Mouse (Mus musculus) liver, embryonic 18 days (tissue): Measurements from ENCODE around the gene H2al1d. TPM values are rescaled to one million over a fixed set of nuclear protein-coding genes. Genes with fewer than 3 reads are reported as not detected.

Experiments
- polyA plus RNA-seq: library from polyadenylated mRNA; depleted of rRNA; stranded (reverse); fragments of >200 nt; gene quantifications from 2 replicates; pipeline ENCODE4 v1.2.3, GENCODE M21; 2012; rRNA removed

H2al1d gene
- not detected in 2 replicates for polyA plus RNA-seq

DNA sequence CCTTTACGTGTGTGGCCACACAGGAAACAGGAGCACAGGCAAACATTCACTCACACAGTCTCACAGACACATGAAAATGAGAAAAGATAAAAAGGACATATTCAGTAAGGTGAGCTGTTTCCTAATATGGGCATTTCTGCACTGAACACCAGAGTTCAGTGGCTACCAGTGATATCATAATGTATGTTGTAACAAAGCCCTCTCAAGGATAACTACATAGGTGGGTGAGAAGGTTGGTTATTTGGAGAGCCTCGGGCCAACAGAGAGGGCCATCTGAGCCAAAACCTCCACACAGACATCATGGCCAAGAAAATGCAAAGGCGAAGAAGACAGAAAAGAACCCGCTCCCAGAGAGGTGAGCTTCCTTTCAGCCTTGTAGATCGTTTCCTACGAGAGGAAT is at the start of gene H2al1d:
Gene H2al1d (plus strand): TSS at position 301 of the 400 bp plus-strand sequence.

DNA sequence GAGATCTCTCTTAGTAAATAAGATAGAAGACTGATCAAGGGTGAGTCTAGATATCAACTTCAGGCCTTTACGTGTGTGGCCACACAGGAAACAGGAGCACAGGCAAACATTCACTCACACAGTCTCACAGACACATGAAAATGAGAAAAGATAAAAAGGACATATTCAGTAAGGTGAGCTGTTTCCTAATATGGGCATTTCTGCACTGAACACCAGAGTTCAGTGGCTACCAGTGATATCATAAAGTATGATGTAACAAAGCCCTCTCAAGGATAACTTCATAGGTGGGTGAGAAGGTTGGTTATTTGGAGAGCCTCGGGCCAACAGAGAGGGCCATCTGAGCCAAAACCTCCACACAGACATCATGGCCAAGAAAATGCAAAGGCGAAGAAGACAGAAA is 9.7 kb upstream of the H2al1d start, which contains the start of gene H2al1a:
Gene H2al1a (plus strand): TSS at position 301 of the 400 bp plus-strand sequence.

DNA sequence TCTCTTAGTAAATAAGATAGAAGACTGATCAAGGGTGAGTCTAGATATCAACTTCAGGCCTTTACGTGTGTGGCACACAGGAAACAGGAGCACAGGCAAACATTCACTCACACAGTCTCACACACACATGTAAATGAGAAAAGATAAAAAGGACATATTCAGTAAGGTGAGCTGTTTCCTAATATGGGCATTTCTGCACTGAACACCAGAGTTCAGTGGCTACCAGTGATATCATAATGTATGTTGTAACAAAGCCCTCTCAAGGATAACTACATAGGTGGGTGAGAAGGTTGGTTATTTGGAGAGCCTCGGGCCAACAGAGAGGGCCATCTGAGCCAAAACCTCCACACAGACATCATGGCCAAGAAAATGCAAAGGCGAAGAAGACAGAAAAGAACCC is 6.5 kb upstream of the H2al1d start, which contains the start of gene H2al1b:
Gene H2al1b (plus strand): TSS at position 301 of the 400 bp plus-strand sequence.

DNA sequence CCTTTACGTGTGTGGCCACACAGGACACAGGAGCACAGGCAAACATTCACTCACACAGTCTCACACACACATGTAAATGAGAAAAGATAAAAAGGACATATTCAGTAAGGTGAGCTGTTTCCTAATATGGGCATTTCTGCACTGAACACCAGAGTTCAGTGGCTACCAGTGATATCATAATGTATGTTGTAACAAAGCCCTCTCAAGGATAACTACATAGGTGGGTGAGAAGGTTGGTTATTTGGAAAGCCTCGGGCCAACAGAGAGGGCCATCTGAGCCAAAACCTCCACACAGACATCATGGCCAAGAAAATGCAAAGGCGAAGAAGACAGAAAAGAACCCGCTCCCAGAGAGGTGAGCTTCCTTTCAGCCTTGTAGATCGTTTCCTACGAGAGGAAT is 3.3 kb upstream of the H2al1d start, which contains the start of gene H2al1c:
Gene H2al1c (plus strand): TSS at position 301 of the 400 bp plus-strand sequence.

DNA sequence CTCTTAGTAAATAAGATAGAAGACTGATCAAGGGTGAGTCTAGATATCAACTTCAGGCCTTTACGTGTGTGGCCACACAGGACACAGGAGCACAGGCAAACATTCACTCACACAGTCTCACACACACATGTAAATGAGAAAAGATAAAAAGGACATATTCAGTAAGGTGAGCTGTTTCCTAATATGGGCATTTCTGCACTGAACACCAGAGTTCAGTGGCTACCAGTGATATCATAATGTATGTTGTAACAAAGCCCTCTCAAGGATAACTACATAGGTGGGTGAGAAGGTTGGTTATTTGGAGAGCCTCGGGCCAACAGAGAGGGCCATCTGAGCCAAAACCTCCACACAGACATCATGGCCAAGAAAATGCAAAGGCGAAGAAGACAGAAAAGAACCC is 3.0 kb downstream of the H2al1d start, which contains the start of gene H2al1e:
Gene H2al1e (plus strand): TSS at position 301 of the 400 bp plus-strand sequence.

DNA sequence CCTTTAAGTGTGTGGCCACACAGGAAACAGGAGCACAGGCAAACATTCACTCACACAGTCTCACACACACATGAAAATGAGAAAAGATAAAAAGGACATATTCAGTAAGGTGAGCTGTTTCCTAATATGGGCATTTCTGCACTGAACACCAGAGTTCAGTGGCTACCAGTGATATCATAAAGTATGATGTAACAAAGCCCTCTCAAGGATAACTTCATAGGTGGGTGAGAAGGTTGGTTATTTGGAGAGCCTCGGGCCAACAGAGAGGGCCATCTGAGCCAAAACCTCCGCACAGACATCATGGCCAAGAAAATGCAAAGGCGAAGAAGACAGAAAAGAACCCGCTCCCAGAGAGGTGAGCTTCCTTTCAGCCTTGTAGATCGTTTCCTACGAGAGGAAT is 6.2 kb downstream of the H2al1d start, which contains the start of gene H2al1f:
Gene H2al1f (plus strand): TSS at position 301 of the 400 bp plus-strand sequence.

DNA sequence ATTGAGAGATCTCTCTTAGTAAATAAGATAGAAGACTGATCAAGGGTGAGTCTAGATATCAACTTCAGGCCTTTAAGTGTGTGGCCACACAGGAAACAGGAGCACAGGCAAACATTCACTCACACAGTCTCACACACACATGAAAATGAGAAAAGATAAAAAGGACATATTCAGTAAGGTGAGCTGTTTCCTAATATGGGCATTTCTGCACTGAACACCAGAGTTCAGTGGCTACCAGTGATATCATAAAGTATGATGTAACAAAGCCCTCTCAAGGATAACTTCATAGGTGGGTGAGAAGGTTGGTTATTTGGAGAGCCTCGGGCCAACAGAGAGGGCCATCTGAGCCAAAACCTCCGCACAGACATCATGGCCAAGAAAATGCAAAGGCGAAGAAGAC is 9.3 kb downstream of the H2al1d start, which contains the start of gene H2al1g:
Gene H2al1g (plus strand): TSS at position 301 of the 400 bp plus-strand sequence.

DNA sequence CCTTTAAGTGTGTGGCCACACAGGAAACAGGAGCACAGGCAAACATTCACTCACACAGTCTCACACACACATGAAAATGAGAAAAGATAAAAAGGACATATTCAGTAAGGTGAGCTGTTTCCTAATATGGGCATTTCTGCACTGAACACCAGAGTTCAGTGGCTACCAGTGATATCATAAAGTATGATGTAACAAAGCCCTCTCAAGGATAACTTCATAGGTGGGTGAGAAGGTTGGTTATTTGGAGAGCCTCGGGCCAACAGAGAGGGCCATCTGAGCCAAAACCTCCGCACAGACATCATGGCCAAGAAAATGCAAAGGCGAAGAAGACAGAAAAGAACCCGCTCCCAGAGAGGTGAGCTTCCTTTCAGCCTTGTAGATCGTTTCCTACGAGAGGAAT is 12.6 kb downstream of the H2al1d start, which contains the start of gene H2al1h:
Gene H2al1h (plus strand): TSS at position 301 of the 400 bp plus-strand sequence.

DNA sequence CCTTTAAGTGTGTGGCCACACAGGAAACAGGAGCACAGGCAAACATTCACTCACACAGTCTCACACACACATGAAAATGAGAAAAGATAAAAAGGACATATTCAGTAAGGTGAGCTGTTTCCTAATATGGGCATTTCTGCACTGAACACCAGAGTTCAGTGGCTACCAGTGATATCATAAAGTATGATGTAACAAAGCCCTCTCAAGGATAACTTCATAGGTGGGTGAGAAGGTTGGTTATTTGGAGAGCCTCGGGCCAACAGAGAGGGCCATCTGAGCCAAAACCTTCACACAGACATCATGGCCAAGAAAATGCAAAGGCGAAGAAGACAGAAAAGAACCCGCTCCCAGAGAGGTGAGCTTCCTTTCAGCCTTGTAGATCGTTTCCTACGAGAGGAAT is 15.7 kb downstream of the H2al1d start, which contains the start of gene H2al1i:
Gene H2al1i (plus strand): TSS at position 301 of the 400 bp plus-strand sequence.

DNA sequence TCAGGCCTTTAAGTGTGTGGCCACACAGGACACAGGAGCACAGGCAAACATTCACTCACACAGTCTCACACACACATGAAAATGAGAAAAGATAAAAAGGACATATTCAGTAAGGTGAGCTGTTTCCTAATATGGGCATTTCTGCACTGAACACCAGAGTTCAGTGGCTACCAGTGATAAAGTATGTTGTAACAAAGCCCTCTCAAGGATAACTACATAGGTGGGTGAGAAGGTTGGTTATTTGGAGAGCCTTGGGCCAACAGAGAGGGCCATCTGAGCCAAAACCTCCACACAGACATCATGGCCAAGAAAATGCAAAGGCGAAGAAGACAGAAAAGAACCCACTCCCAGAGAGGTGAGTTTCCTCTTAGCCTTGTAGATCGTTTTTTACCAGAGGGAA is 18.9 kb downstream of the H2al1d start, which contains the start of gene H2al1j:
Gene H2al1j (plus strand): TSS at position 301 of the 400 bp plus-strand sequence.

Other genes with a start within 250 kb of the H2al1d start
- gene H2al1a, start 9.6 kb upstream of the H2al1d start, polyA plus RNA-seq = not detected in 2 replicates
- gene H2al1b, start 6.4 kb upstream of the H2al1d start, polyA plus RNA-seq = not detected in 2 replicates
- gene H2al1c, start 3.2 kb upstream of the H2al1d start, polyA plus RNA-seq = not detected in 2 replicates
- gene H2al1e, start 3.1 kb downstream of the H2al1d start, polyA plus RNA-seq = not detected in 2 replicates
- gene H2al1f, start 6.3 kb downstream of the H2al1d start, polyA plus RNA-seq = not detected in 2 replicates
- not detected in 2 replicates for gene H2al1g, start 9.4 kb downstream of the H2al1d start, polyA plus RNA-seq
- not detected in 2 replicates for gene H2al1h, start 12.7 kb downstream of the H2al1d start, polyA plus RNA-seq
- not detected in 2 replicates for gene H2al1i, start 15.8 kb downstream of the H2al1d start, polyA plus RNA-seq
- gene H2al1j, start 19.0 kb downstream of the H2al1d start, polyA plus RNA-seq = not detected in 2 replicates